Mouse (Mus musculus): Measurements from ENCODE around the gene Dnajc11.

Dnajc11 gene

GRCm38 (mm10) chr4:151908809-151909208, 24.7 kb upstream of the Dnajc11 start:
- no peak for DNase-seq (ENCODE audit: low read depth, low spot score)
- no peaks in the 10 kb centered on the region for H3K36me3 ChIP-seq (ENCODE audit: control insufficient read depth, insufficient read depth, low read length, poor library complexity, severe bottlenecking)
- H3K27me3 ChIP-seq (ENCODE audit: control insufficient read depth, insufficient read depth, low read length, poor library complexity, severe bottlenecking), result no peaks in the 10 kb centered on the region

- DNase-seq (ENCODE audit: low read depth, low spot score), result no peak
- H3K27me3 ChIP-seq (ENCODE audit: control insufficient read depth, insufficient read depth, low read length, poor library complexity, severe bottlenecking), result no peaks in the 10 kb centered on the region
- no peaks in the 10 kb centered on the region for H3K36me3 ChIP-seq (ENCODE audit: control insufficient read depth, insufficient read depth, low read length, poor library complexity, severe bottlenecking)
These were observed 17.2 kb upstream of the Dnajc11 start for GRCm38 (mm10) chr4:151916271-151916670.

GRCm38 (mm10) chr4:151919135-151919840, 14.2 kb upstream of the Dnajc11 start:
- no peak for DNase-seq (ENCODE audit: low read depth, low spot score)

GRCm38 (mm10) chr4:151919900-151920643, 13.4 kb upstream of the Dnajc11 start:
- peak; percentile 66 for DNase-seq (ENCODE audit: low read depth, low spot score)
- no peaks in the 10 kb centered on the region for H3K36me3 ChIP-seq (ENCODE audit: control insufficient read depth, insufficient read depth, low read length, poor library complexity, severe bottlenecking)
- no peaks in the 10 kb centered on the region for H3K27me3 ChIP-seq (ENCODE audit: control insufficient read depth, insufficient read depth, low read length, poor library complexity, severe bottlenecking)

More at GRCm38 (mm10) chr4:151919135-151919840, 14.2 kb upstream of the Dnajc11 start:
- no peaks in the 10 kb centered on the region for H3K27me3 ChIP-seq (ENCODE audit: control insufficient read depth, insufficient read depth, low read length, poor library complexity, severe bottlenecking)
- no peaks in the 10 kb centered on the region for H3K36me3 ChIP-seq (ENCODE audit: control insufficient read depth, insufficient read depth, low read length, poor library complexity, severe bottlenecking)

GRCm38 (mm10) chr4:151922124-151922523, 11.4 kb upstream of the Dnajc11 start:
- H3K36me3 ChIP-seq (ENCODE audit: control insufficient read depth, insufficient read depth, low read length, poor library complexity, severe bottlenecking), result no peaks in the 10 kb centered on the region
- no peak for DNase-seq (ENCODE audit: low read depth, low spot score)
- no peaks in the 10 kb centered on the region for H3K27me3 ChIP-seq (ENCODE audit: control insufficient read depth, insufficient read depth, low read length, poor library complexity, severe bottlenecking)

GRCm38 (mm10) chr4:151932576-151933504, 651 bp upstream of the Dnajc11 start:
- DNase-seq (ENCODE audit: low read depth, low spot score), result peak; percentile 5

GRCm38 (mm10) chr4:151934215-151934572, 703 bp downstream of the Dnajc11 start:
- H3K36me3 ChIP-seq (ENCODE audit: control insufficient read depth, insufficient read depth, low read length, poor library complexity, severe bottlenecking), result no peaks in the 10 kb centered on the region

More at GRCm38 (mm10) chr4:151932576-151933504, 651 bp upstream of the Dnajc11 start:
- H3K27me3 ChIP-seq (ENCODE audit: control insufficient read depth, insufficient read depth, low read length, poor library complexity, severe bottlenecking), result no peaks in the 10 kb centered on the region; the same call in 1 of the 2 replicates
- H3K36me3 ChIP-seq (ENCODE audit: control insufficient read depth, insufficient read depth, low read length, poor library complexity, severe bottlenecking), result no peaks in the 10 kb centered on the region

GRCm38 (mm10) chr4:151937441-151937840, 4.0 kb downstream of the Dnajc11 start:
- Histone ChIP-seq H3K36me3 (ENCODE audit: control insufficient read depth, insufficient read depth, low read length, poor library complexity, severe bottlenecking) (no peaks in the 10 kb centered on the region), H3K27me3 (ENCODE audit: control insufficient read depth, insufficient read depth, low read length, poor library complexity, severe bottlenecking) (no peaks in the 10 kb centered on the region)
- no peak for DNase-seq (ENCODE audit: low read depth, low spot score)

More at GRCm38 (mm10) chr4:151934215-151934572, 703 bp downstream of the Dnajc11 start:
- peak; percentile 11 for DNase-seq (ENCODE audit: low read depth, low spot score)
- H3K27me3 ChIP-seq (ENCODE audit: control insufficient read depth, insufficient read depth, low read length, poor library complexity, severe bottlenecking), result no peaks in the 10 kb centered on the region

- DNase-seq (ENCODE audit: low read depth, low spot score), result no peak
- Histone ChIP-seq H3K36me3 (ENCODE audit: control insufficient read depth, insufficient read depth, low read length, poor library complexity, severe bottlenecking) (no peaks in the 10 kb centered on the region), H3K27me3 (ENCODE audit: control insufficient read depth, insufficient read depth, low read length, poor library complexity, severe bottlenecking) (no peaks in the 10 kb centered on the region)
These were observed 4.6 kb downstream of the Dnajc11 start for GRCm38 (mm10) chr4:151938089-151938488.

GRCm38 (mm10) chr4:151946211-151946610, 12.7 kb downstream of the Dnajc11 start:
- Histone ChIP-seq H3K36me3 (ENCODE audit: control insufficient read depth, insufficient read depth, low read length, poor library complexity, severe bottlenecking) (peaks cover 3% of the 10 kb centered on the region; the same call in 1 of the 2 replicates), H3K27me3 (ENCODE audit: control insufficient read depth, insufficient read depth, low read length, poor library complexity, severe bottlenecking) (no peaks in the 10 kb centered on the region)
- DNase-seq (ENCODE audit: low read depth, low spot score), result no peak

- no peaks in the 10 kb centered on the region for H3K27me3 ChIP-seq (ENCODE audit: control insufficient read depth, insufficient read depth, low read length, poor library complexity, severe bottlenecking)
- no peak for DNase-seq (ENCODE audit: low read depth, low spot score)
- peaks cover 5% of the 10 kb centered on the region; the same call in 1 of the 2 replicates for H3K36me3 ChIP-seq (ENCODE audit: control insufficient read depth, insufficient read depth, low read length, poor library complexity, severe bottlenecking)
These were observed 15.3 kb downstream of the Dnajc11 start for GRCm38 (mm10) chr4:151948497-151949471.

GRCm38 (mm10) chr4:151953209-151953608, 19.7 kb downstream of the Dnajc11 start:
- peaks cover 8% of the 10 kb centered on the region for H3K36me3 ChIP-seq (ENCODE audit: control insufficient read depth, insufficient read depth, low read length, poor library complexity, severe bottlenecking)
- no peaks in the 10 kb centered on the region for H3K27me3 ChIP-seq (ENCODE audit: control insufficient read depth, insufficient read depth, low read length, poor library complexity, severe bottlenecking)
- DNase-seq (ENCODE audit: low read depth, low spot score), result no peak

GRCm38 (mm10) chr4:151955791-151956190, 22.3 kb downstream of the Dnajc11 start:
- Histone ChIP-seq H3K27me3 (ENCODE audit: control insufficient read depth, insufficient read depth, low read length, poor library complexity, severe bottlenecking) (no peaks in the 10 kb centered on the region), H3K36me3 (ENCODE audit: control insufficient read depth, insufficient read depth, low read length, poor library complexity, severe bottlenecking) (peaks cover 5% of the 10 kb centered on the region)
- DNase-seq (ENCODE audit: low read depth, low spot score), result no peak
